Mouse (Mus musculus): ENCODE results near the gene Ebf1.

DNA sequence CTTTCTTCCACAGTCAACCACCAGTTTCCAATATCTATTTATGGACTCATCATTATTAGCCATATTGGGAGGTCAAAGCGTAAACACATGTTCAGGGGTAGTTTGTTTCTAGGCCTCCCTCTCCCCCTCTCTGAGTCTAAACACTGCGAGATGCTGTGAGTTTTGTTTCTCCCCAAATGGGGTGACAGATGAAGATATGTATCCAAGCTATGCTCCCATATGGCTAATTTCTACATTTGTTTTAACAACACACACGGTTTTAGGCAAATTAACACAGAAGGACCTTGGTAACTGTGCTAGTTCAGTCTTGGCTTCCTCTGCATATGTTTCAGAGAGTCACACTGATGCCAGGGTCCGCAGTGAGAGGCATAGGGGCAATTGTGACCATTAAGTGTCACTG is 177.8 kb downstream of the Ebf1 start:
- TF ChIP-seq EP300 (IDR thresholded peaks at IDR 0.05; ENCODE audit: insufficient read depth, low read depth, low read length) (no peak), CTCF (IDR thresholded peaks at IDR 0.05; ENCODE audit: low read depth, low read length) (no peak)
